Mouse (Mus musculus) ES-CJ7 (cell line): ENCODE data around the gene Vwa5b1.

Experiments
- DNase-seq: peaks from one replicate; pipeline ENCODE4 v3.0.0; 2011; ENCODE audit warnings: low read depth, low spot score

Gene Vwa5b1

DNA sequence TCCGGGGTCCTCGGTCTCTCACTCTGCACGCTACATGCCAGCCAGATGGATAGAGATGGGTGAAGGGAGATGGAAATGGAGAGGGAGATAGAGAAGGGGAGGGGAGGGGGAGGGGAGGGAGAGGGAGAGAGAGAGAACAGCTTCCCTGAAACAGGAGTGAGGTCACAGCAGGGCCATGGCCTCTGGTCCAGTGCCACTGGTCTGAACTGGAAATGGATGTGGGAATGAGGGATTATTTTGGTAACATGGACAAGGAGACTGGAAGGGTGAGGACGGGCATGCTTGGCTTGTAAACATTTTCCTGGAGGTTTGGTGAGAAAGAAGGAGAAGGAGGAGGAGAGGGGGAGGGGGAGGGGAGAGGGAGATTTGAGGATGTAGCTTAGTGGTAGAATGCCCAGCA, 59.0 kb downstream of the Vwa5b1 start:
- no peak for DNase-seq

DNA sequence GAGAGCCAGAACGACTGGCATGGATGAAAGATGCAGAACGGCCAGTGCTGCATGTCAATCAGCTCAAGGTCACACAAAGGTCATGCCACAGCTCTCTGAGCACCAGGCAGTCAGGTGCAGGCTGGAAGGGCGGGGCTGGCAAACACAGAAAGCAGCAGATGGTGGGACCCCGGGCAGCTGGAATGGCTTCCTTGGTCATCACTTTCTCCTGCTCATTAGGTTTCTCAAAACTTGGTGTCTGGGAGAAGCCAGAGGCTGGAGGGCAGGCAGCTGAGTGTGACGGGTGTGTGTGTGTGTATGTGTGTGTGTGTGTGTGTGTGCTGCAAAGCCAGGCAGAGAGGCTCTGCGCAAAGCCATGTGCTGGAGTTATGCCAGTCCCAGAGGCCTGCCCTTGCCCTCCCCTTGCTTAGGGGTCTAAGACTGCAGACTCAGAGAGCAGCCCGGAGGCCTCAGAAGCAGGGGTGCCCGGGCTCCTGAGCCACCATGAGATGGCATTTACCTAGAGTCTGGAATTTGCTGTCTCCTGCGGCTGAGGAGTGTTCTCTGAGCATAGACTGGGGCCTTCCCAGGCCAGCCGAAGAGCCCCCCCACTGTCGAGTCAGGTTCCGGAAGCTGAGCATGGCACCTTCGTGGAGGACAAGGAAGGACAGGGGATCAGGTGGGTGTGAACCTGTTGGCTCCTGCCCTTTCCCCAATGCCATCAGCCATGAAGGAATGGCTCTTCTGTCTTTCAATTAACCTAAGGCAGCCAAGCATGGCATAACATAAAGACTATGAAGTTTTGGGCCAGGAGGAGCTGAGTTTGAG, 60.7 kb downstream of the Vwa5b1 start:
- no peak for DNase-seq

DNA sequence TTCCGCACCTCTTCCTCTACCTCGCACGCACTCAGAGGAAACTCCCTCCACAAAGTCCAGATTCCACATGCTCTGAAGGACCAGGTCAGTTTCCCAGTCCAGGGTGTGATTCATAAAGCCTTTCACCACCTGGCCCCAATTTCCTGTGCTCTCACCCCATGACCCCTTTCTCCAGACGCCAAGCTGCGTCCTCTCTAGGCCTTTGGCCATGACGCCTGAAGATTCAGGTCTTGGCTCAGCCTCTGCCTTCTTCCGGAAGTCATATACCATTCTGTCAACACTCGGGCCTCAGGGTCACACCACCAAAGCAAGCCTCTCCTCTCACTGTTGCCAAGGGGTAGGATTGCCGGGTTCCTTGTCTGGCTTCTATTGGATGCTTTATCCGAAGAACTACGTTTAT, 65.8 kb downstream of the Vwa5b1 start:
- DNase-seq = no peak

DNA sequence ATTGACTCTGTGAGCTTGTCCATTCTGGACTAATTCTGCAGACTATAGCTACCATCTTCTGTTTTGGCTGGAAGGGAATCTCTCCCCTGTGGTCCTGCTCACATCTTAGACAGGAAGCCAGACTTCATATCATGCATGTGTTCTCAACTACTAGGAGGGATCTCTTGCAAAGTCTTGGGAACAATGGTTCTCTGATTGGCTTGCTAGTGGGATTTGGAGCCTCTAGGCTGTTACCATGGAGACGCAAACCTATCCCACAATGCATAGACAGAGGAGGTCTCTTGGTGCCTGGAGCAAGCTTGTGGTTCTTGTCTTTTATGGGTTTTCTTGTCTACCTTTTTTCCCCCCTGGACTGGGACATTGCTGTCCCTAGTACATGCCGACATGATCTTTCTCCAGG, 67.4 kb downstream of the Vwa5b1 start:
- no peak for DNase-seq

DNA sequence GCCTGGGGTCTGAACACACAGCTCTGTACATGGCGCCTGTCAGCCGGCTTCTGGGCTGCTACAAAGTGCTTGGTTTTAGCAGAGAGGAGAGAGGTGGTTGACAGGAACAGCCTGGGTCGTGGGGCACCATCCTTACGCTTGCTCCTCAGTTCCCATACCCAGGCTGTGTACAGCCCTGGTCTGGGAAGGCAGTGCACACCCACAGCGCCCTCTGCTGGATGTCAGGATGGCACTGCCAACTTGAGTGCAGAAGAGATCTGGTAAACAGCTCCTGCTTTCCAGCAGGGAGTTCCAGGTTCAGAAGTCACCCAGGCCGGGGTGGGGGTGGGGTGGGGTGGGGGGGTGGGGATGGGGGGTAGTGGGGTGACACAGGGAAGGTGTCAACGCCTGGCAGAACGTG, 73.7 kb downstream of the Vwa5b1 start:
- DNase-seq = peak; percentile 66

DNA sequence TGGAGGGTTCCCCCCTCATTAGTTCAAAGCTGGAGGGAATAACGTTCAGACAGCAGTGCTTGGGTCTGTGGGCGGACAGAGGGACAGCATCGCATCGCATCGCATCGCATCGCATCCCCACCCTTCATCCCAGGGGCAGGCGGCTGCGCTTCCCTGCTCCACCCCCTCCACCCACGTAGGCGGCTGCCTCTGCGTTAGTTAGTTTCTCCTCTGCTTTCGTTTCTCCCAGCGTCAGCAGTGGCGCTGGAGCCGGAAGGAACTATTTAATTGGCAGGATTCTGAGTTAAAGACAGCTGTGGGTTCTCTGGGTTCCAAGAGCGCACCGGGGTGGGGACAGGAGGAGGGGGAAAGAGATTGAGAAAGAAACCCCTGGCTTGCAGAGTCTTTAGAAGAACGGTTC, 80.2 kb downstream of the Vwa5b1 start:
- no peak for DNase-seq

DNA sequence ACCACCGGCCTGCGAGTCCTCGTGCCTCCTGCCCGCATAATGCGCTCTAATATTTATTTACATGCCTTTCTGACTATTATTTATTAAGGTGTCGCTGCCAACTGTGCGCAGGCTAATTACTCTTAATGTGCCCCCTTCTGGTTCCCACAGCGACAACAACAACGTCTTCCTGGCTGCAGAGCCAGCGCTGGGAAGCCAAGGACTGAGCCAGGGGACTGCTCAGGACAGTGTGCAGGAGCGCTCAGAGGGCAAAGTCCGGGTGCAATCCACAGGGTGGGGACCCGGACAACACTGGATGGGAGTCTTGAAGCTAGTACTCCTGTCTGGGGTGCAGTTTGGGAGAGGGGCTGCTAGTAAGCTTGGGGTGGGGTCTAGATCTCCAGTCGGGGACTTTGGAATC, 80.8 kb downstream of the Vwa5b1 start:
- DNase-seq = no peak

DNA sequence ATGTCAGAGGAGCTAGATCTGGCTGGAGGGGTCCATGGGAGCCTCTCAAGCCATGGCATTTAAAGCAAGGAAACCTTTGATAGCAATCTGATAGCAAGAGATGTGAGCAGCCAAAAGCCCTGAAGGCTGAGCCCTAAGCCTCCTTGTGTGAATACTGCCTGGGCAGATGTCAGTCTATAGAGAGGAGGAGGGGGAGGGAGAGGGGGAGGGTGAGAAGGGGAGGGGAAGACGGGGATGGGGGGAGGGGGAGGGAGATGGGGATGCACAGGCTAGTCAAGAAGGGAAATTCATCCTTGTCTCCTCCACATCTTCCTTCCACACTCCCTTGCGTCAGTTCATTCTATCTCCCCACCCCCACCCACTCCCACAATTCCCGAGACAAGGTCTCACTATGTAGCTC, 81.4 kb downstream of the Vwa5b1 start:
- DNase-seq = no peak

DNA sequence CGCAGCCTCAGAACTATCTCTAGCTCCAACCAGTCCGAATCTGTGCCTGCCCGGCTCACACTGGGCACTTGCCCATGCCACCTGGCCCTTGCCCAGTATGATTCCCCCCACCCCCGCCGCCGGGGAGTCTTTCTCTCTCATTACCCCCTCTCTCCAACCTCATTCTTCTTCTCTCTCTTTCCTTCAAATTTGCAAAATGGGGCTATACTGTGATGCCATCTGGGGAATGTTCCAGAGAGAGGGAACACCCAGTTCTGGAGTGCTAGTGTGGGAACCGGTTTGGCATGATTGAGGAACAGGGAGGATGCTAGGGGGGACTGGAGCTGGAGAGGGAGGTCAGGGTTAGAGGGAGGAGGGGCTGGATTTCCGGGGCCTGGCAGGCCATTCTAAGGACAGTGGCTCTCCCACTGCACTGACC, 82.2 kb downstream of the Vwa5b1 start:
- no peak for DNase-seq

DNA sequence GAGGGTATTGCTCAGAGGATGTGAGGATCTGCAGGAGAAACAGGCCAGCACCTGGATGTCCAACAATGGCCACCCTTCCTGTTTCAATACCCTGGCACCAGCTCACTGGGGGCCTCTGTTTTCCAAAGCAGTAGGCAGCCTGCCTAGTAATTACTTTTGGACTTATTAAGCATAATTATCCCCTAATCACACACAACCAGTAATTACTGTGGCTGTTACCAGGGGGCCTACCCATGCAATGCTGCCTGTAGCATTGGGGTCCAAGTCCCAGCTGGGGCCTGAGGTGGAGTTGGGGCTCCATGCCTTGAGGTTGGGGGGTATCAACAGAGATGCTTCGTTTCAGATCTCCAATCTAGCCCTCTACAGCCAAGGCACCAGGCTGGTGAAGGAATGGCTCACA, 82.6 kb downstream of the Vwa5b1 start:
- DNase-seq = no peak

DNA sequence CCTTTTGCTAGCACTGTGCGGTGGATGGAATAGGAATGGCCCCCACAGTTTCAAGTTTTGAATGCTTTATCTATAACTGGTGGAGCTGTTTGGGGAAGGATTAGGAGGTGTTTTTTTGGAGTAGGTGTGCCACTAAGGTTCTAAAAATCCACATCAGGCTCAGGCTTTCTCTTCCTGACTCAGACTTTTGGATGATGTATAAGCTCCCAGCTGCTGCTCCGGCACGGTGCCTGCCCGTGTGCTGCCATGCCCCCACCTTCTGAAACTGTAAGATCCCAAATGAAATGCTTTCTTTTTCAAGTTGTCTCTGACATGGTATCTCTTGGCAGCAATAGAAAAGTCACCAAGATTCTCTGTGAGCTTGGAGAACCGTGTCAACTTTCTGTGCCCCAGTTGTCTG, 84.1 kb downstream of the Vwa5b1 start:
- no peak for DNase-seq

DNA sequence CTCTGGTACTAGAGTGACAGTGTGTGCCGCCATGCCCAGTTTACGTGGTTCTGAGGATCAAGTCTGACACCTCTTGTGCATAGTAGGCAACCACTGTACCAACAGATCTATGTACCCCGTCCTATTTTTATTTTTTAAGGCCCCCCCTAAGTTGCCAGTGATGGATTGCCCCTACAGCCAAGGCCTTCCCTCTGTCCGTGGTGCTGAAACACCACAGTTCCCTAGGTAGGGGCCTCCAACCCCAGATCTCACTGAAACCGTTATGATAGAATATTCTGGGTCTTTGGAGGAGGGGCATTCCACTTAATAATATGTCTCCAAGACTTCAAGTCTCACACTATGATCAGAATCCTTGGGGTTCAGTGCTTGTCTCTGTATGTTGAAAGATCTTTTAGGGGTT, 85.1 kb downstream of the Vwa5b1 start:
- no peak for DNase-seq

DNA sequence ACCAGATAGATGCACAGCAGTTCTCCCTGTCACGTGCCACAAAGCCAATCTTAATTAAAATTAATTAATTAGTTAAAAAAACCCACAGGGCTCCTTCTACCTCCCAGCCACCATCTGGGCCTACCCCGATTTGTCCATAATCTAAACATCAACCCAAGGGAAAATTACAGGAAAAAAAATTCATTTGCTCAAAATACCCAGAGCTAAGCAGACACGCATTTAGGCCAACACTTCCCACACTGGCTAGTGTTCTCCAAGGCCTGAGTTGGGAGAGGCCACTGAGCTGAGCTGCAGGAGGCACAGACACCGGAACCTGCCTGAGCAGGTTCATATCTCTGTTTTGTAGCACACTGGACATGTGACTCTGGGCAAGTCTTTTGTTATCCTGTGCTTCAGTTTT, 86.7 kb downstream of the Vwa5b1 start:
- no peak for DNase-seq

DNA sequence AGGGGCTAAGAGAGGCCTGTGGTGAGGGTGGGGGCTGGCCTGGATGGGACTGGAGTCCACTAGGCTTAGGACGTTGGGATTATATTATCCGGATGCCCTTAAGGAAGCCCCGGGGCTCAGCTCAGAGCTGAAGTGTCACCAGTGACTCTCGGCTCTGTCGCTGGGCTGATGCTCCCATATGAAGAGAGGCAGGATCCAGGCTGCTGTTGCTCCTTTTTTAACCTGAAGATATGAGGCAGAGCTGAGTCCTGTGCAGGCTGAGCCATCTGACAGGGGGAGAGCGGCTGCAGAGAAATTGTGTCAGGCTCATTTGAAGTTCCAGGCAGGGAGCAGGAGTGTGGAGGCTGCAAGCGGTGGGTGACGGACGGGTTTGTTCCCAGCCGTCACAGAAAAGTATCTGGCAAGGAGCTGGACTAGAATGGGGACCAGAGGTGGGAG, 87.5 kb downstream of the Vwa5b1 start:
- DNase-seq = peak; percentile 14

DNA sequence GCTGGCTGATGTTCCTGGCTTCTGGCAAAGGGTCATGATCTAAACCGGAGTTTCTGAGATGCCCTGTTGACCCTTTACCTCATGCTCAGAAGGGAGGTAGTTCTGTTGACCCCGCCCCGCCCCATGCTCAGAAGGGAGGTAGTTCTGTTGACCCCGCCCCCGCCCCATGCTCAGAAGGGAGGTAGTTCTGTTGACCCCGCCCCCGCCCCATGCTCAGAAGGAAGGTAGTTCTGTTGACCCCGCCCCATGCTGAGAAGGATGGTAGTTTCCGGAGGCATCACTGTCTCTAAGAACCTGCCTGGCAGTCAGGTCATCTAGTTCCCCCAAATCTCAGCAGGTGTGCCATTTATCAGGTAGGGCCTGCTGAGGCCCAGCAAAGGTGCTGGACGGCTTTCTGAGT, 88.1 kb downstream of the Vwa5b1 start:
- peak; percentile 81 for DNase-seq

DNA sequence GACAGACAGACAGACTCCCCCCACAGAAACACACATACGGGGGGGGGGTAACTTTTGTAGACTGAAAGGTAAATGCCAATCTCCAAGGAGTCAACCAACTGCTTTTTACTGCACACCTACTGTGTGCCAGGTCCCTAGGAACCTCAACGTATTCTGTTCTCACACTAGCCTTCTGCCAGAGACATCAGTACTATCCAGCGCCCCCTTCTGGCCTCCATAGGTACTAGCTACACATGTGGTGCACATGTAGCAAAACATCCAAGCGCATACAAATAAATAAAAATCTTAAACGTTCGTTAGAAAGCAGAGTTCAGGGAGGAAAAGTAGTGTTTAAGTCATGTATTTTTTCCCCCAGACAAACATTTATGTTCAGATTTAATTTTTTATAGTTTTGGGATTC, 88.6 kb downstream of the Vwa5b1 start:
- peak; percentile 76 for DNase-seq

DNA sequence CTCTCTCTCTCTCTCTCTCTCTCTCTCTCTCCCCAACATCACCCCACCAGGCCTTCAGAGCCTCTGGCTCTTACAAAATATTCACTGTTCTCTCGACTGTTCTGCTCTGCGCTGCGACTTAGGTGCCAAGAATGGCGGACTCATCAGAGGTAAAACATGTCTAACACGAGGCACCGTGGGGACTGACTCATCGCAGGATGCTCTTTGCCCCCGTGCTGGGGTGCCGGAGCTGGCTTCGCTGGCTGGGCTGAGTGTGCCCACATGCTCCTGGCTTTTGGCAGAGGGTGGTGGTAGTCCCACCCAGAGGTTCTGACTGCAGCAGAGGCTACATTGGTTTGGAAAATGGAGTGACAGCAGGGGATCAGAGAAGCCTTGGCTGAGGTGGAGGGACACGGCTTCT, 89.4 kb downstream of the Vwa5b1 start:
- DNase-seq = no peak

DNA sequence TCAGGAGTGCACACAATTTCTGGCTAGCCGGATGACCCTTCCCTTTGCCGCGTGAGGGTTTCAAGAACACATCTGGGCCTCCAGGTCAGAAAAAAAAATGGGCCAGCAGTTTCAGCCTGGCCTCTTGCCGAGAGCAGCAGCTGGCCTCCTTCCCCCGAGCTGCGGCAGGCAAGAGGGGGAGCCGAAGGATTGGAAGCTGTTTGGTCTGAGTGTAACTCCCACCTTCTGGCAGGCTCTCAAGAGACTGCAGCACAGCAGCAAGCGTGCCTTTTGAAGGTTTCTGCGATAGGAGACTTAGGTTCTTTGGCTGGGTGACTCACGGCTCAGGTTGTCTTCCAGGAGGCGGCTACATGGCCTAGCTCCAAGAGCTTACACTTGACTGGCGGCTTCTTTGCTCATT, 92.5 kb downstream of the Vwa5b1 start:
- DNase-seq = no peak

DNA sequence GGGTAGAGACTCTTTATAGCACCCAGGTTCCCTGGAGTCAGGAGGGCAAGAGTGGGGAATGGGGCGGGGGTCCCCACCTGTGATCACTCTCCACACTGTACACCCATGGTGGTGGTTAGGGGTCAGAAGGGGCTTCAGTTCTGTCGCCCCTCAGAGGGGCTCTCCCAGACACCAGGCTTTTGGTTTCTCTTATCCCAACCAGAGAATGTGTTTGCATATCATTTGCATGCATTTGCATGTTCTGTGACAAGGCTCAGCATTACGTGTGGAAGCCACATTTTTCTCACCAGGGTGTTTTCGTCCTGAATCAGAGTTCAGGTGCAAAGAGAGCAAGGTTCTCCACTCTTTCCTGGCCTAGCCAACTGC, 97.6 kb downstream of the Vwa5b1 start:
- no peak for DNase-seq

DNA sequence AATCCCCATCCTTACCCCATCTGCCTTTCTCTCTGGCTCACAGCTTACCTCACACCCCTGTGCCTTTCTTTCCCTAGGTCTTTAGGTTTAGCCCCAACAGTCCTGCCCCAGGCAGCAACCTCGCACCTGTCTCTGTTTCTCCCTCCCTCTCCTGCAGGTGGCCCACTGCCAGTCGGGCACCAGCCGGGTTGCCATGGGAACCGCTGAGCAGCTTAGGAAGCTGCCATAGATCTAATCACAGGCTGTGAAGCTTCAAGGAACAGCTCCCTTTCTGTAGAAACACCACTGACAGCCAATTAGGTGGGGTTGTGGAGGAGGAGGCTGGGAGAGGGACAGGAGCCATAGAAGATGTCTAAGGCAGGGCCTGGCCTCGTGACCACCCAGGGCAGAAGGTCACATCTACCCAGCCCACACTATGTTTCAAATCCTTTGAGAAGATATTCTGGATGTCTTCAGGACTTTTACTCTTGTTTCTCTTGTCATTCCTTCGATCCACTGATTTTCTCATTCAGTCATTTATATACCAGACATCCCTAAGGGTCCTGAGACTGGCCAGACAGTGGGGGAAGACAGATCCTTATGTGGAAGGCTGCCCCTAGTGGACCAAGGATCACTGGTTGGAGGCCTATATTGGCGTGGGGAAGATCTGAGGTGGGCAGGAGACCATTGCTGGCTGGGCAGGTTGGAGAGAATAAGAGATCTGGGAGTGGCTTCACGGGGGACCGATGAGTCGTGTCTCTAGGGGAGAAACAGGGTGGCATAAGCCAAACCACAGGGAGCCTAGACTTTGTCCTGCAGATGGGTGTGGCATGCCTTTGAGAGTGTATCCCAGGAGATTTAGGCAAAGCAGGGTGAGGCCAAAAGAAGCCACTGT, 98.2 kb downstream of the Vwa5b1 start:
- DNase-seq = peak; percentile 63

DNA sequence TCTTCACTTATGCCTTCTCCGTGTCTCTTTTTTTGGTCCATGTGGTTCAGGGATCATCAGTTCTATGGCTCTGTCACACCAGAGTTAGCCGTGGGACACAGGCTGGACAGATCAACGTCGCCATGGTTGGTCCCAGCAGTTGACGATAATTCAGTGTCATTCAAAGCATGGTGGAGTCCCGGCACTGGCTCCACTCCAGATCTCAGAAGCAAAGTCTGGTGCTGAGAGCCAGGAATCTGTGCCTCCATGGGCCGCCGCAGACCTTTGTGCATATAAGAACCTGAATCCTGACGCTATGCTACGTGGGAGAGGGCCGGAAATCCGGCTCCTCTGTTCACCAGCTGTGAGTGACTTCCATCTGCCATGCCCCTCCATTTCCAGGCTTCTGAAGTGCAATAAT, 100.1 kb downstream of the Vwa5b1 start:
- no peak for DNase-seq

DNA sequence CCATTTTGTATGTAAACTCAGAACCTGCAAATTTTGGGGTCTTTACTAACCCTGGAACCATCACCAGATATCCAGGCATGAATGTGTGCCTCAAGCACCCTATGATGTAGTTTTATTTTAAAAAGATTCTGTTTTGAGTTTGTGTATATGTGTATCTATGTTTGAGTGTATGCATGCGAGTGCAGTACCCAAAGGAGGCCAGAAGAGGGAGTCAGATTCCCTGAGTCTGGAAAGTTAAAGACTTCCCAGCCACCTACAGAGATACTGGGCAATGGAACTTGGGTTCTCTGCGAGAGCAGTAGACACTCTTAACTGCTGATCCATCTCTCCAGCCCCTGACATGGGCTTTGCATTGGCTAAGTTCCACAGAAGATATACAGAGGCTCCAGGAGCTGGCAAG, 101.8 kb downstream of the Vwa5b1 start:
- DNase-seq = peak; percentile 37

DNA sequence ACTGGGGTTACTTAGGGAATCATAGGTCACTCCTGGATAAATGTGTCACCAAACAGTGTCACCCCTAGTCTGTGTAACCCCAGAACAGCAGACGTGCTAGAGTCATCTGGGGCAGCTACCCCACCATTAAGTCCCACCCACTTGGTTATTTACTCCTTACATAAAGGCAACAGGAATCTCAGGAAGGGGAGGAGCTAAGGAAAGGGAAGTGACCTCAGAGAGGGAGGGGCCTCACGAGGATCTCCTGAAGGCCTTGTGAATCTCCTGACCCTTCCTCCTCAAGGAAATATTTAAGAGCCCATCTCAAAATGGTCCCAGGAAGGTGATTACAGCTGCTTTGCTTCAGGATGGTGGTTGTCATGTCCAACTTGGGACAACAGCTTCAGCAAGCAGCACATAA, 103.9 kb downstream of the Vwa5b1 start:
- no peak for DNase-seq
